Mouse (Mus musculus) embryonic fibroblast, embryonic 13.5 days (primary cell): ENCODE results near the gene Ier3.

Source experiments
- CTCF ChIP-seq: IDR thresholded peaks from 2 replicates; pipeline ENCODE4 v1.5.1; 2011; ENCODE audit warnings: mild to moderate bottlenecking, control low read depth, low read length, moderate library complexity, borderline replicate concordance; ENCODE audit not compliant: insufficient read depth
- POLR2A ChIP-seq: IDR thresholded peaks from 2 replicates; pipeline ENCODE4 v1.6.1; 2011; ENCODE audit warnings: low read depth, mild to moderate bottlenecking, control low read depth, low read length, moderate library complexity

DNA sequence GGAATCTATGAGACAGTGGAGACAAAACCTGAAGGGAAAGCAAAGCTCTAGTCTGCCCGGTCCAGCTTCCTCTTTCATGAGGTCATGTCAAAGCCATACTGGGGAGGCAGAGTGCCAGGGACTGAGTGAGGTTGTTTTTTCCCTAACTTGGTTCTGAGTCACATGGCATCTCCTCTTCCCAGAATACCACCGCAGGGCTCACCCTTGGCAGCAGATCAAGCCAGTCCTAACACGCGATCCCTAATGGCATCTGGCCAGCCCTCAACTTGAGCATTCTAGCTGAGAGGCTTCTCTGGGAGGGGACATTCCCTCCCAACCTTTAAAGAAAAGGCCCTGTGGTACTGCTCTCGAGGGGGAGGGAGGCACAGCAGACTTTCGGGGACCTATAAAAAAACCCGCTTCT lies 8.2 kb upstream of the Ier3 start:
- TF ChIP-seq CTCF (no peak), POLR2A (no peak; the same call in 1 of the 2 replicates)
